Mouse (Mus musculus): ENCODE results near the gene Sacm1l. TPM values are rescaled to one million over a fixed set of nuclear protein-coding genes. Genes with fewer than 3 reads are reported as not detected.
A peak's percentile ranks its signal among the peaks of the same experiment; 100 is the strongest.

Sacm1l gene
- polyA plus RNA-seq, 1 experiment from 2014 or later = 43.9 TPM

GRCm38 (mm10) chr9:123589240-123589910, 59.8 kb downstream of the Sacm1l start:
- H3K9me3 ChIP-seq (replicated peaks) = no peaks in the 10 kb centered on the region
- H3K27ac ChIP-seq = no peak overlapping the region
- WGBS = 54% methylated on average over 7 of the region's 7 CpGs
- ATAC-seq (replicated peaks; ENCODE audit: insufficient number of reproducible peaks, insufficient read depth, low FRiP score, low read depth) = no peak
- H3K4me3 ChIP-seq = no peak overlapping the region
- H3K9ac ChIP-seq = no peak overlapping the region
- no peaks in the 10 kb centered on the region for H3K4me1 ChIP-seq (replicated peaks)
- peaks cover 33% of the 10 kb centered on the region for H3K36me3 ChIP-seq
- H3K27me3 ChIP-seq = no peaks in the 10 kb centered on the region
- no peak overlapping the region for H3K4me2 ChIP-seq

GRCm38 (mm10) chr9:123595194-123595593, 65.6 kb downstream of the Sacm1l start:
- Histone ChIP-seq H3K9me3 (replicated peaks) (no peaks in the 10 kb centered on the region), H3K36me3 (peaks cover 16% of the 10 kb centered on the region; the same call in 1 of the 2 replicates), H3K9ac (no peak overlapping the region), H3K4me2 (no peak overlapping the region), H3K4me3 (no peak overlapping the region), H3K4me1 (replicated peaks) (peaks cover 12% of the 10 kb centered on the region; the same call in 1 of the 2 replicates), H3K27ac (no peak overlapping the region), H3K27me3 (no peaks in the 10 kb centered on the region)
- WGBS = 83% methylated on average over 4 of the region's 4 CpGs
- ATAC-seq (replicated peaks; ENCODE audit: insufficient number of reproducible peaks, insufficient read depth, low FRiP score, low read depth) = no peak

GRCm38 (mm10) chr9:123596910-123597309, 67.4 kb downstream of the Sacm1l start:
- Histone ChIP-seq H3K27me3 (no peaks in the 10 kb centered on the region), H3K4me2 (no peak overlapping the region), H3K27ac (no peak overlapping the region), H3K4me3 (no peak overlapping the region), H3K4me1 (replicated peaks) (peaks cover 12% of the 10 kb centered on the region; the same call in 1 of the 2 replicates), H3K9ac (no peak overlapping the region), H3K9me3 (replicated peaks) (no peaks in the 10 kb centered on the region), H3K36me3 (peaks cover 10% of the 10 kb centered on the region; the same call in 1 of the 2 replicates)
- 89% methylated on average over 2 of the region's 2 CpGs for WGBS
- 0 out of 2 replicates have a peak, but pooled peaks have one; percentile 31 for ATAC-seq (replicated peaks; ENCODE audit: insufficient number of reproducible peaks, insufficient read depth, low FRiP score, low read depth)

- H3K4me1 ChIP-seq (replicated peaks) = peaks cover 12% of the 10 kb centered on the region; the same call in 1 of the 2 replicates
- WGBS = 72% methylated on average over 2 of the region's 2 CpGs
- no peak overlapping the region for H3K27ac ChIP-seq
- no peak overlapping the region for H3K4me2 ChIP-seq
- H3K9ac ChIP-seq = no peak overlapping the region
- no peaks in the 10 kb centered on the region for H3K9me3 ChIP-seq (replicated peaks)
- H3K36me3 ChIP-seq = peaks cover 10% of the 10 kb centered on the region; the same call in 1 of the 2 replicates
- no peak overlapping the region for H3K4me3 ChIP-seq
- ATAC-seq (replicated peaks; ENCODE audit: insufficient number of reproducible peaks, insufficient read depth, low FRiP score, low read depth) = no peak
- H3K27me3 ChIP-seq = no peaks in the 10 kb centered on the region
Observed at GRCm38 (mm10) chr9:123597376-123597775, 67.8 kb downstream of the Sacm1l start.

- Histone ChIP-seq H3K9me3 (replicated peaks) (no peaks in the 10 kb centered on the region), H3K9ac (no peak overlapping the region), H3K36me3 (no peaks in the 10 kb centered on the region), H3K4me1 (replicated peaks) (peaks cover 12% of the 10 kb centered on the region; the same call in 1 of the 2 replicates), H3K27ac (no peak overlapping the region), H3K4me3 (no peak overlapping the region), H3K4me2 (no peak overlapping the region), H3K27me3 (no peaks in the 10 kb centered on the region)
- ATAC-seq (replicated peaks; ENCODE audit: insufficient number of reproducible peaks, insufficient read depth, low FRiP score, low read depth) = no peak
- WGBS = 81% methylated on average over 1 of the region's 1 CpGs
Observed at GRCm38 (mm10) chr9:123601529-123601928, 72.0 kb downstream of the Sacm1l start.

GRCm38 (mm10) chr9:123620311-123621098, 90.9 kb downstream of the Sacm1l start:
- Histone ChIP-seq H3K9me3 (replicated peaks) (no peaks in the 10 kb centered on the region), H3K4me3 (no peak overlapping the region), H3K4me2 (no peak overlapping the region), H3K27ac (no peak overlapping the region), H3K36me3 (no peaks in the 10 kb centered on the region), H3K4me1 (replicated peaks) (no peaks in the 10 kb centered on the region), H3K9ac (no peak overlapping the region), H3K27me3 (no peaks in the 10 kb centered on the region)
- WGBS = 80% methylated on average over 5 of the region's 5 CpGs
- ATAC-seq (replicated peaks; ENCODE audit: insufficient number of reproducible peaks, insufficient read depth, low FRiP score, low read depth) = no peak

GRCm38 (mm10) chr9:123624741-123625140, 95.2 kb downstream of the Sacm1l start:
- ATAC-seq (replicated peaks; ENCODE audit: insufficient number of reproducible peaks, insufficient read depth, low FRiP score, low read depth) = no peak
- no peak overlapping the region for H3K27ac ChIP-seq
- no peak overlapping the region for H3K4me2 ChIP-seq

GRCm38 (mm10) chr9:123625821-123626220, 96.3 kb downstream of the Sacm1l start:
- H3K9me3 ChIP-seq (replicated peaks) = no peaks in the 10 kb centered on the region
- WGBS = 89% methylated on average over 11 of the region's 11 CpGs
- ATAC-seq (replicated peaks; ENCODE audit: insufficient number of reproducible peaks, insufficient read depth, low FRiP score, low read depth) = no peak
- no peak overlapping the region for H3K4me2 ChIP-seq
- no peak overlapping the region for H3K4me3 ChIP-seq
- H3K36me3 ChIP-seq = no peaks in the 10 kb centered on the region
- H3K27me3 ChIP-seq = no peaks in the 10 kb centered on the region
- no peak overlapping the region for H3K9ac ChIP-seq
- H3K4me1 ChIP-seq (replicated peaks) = no peaks in the 10 kb centered on the region
- no peak overlapping the region for H3K27ac ChIP-seq

More at GRCm38 (mm10) chr9:123624741-123625140, 95.2 kb downstream of the Sacm1l start:
- no peaks in the 10 kb centered on the region for H3K27me3 ChIP-seq
- H3K36me3 ChIP-seq = no peaks in the 10 kb centered on the region
- WGBS = 81% methylated on average over 2 of the region's 2 CpGs
- H3K4me1 ChIP-seq (replicated peaks) = no peaks in the 10 kb centered on the region
- H3K4me3 ChIP-seq = no peak overlapping the region
- H3K9ac ChIP-seq = no peak overlapping the region
- H3K9me3 ChIP-seq (replicated peaks) = no peaks in the 10 kb centered on the region

GRCm38 (mm10) chr9:123631666-123632065, 102.1 kb downstream of the Sacm1l start:
- H3K9ac ChIP-seq = no peak overlapping the region
- no peaks in the 10 kb centered on the region for H3K9me3 ChIP-seq (replicated peaks)
- H3K4me2 ChIP-seq = no peak overlapping the region
- H3K27ac ChIP-seq = no peak overlapping the region
- no peak overlapping the region for H3K4me3 ChIP-seq
- 77% methylated on average over 3 of the region's 3 CpGs for WGBS
- no peaks in the 10 kb centered on the region for H3K36me3 ChIP-seq
- no peaks in the 10 kb centered on the region for H3K27me3 ChIP-seq
- ATAC-seq (replicated peaks; ENCODE audit: insufficient number of reproducible peaks, insufficient read depth, low FRiP score, low read depth) = no peak
- no peaks in the 10 kb centered on the region for H3K4me1 ChIP-seq (replicated peaks)

- Histone ChIP-seq H3K27me3 (peaks cover 3% of the 10 kb centered on the region; the same call in 1 of the 2 replicates), H3K4me1 (replicated peaks) (no peaks in the 10 kb centered on the region), H3K27ac (no peak within 1 kb of the TSS), H3K9ac (no peak within 1 kb of the TSS), H3K9me3 (replicated peaks) (no peaks in the 10 kb centered on the region), H3K4me3 (no peak within 1 kb of the TSS), H3K36me3 (no peaks in the 10 kb centered on the region), H3K4me2 (no peak within 1 kb of the TSS)
- 86% methylated on average over 6 of the region's 6 CpGs for WGBS
- no peak for ATAC-seq (replicated peaks; ENCODE audit: insufficient number of reproducible peaks, insufficient read depth, low FRiP score, low read depth)
Observed at GRCm38 (mm10) chr9:123632281-123632680, 102.7 kb downstream of the Sacm1l start, which contains the start of gene Slc6a20b. Gene Slc6a20b (minus strand): TSS chr9:123632565.

GRCm38 (mm10) chr9:123632993-123633392, 103.4 kb downstream of the Sacm1l start:
- Histone ChIP-seq H3K4me3 (no peak overlapping the region), H3K27me3 (peaks cover 3% of the 10 kb centered on the region; the same call in 1 of the 2 replicates), H3K4me1 (replicated peaks) (no peaks in the 10 kb centered on the region), H3K9me3 (replicated peaks) (no peaks in the 10 kb centered on the region), H3K4me2 (no peak overlapping the region), H3K36me3 (no peaks in the 10 kb centered on the region), H3K9ac (no peak overlapping the region), H3K27ac (no peak overlapping the region)
- ATAC-seq (replicated peaks; ENCODE audit: insufficient number of reproducible peaks, insufficient read depth, low FRiP score, low read depth) = no peak
- 76% methylated on average over 3 of the region's 3 CpGs for WGBS
